Mouse (Mus musculus): Measurements from ENCODE around the gene Dbn1.
"Not testable (repeated sequence)": the region's sequence is repeated elsewhere in the genome, so short reads cannot be mapped to it uniquely, and the experiment has no call there.

The Dbn1 gene

GRCm38 (mm10) chr13:55450511-55450980 lies 37.4 kb downstream of the Dbn1 start:
- DNase-seq (ENCODE audit: low spot score): no peak

- DNase-seq (ENCODE audit: low spot score): no peak
These were observed 38.1 kb downstream of the Dbn1 start for GRCm38 (mm10) chr13:55449679-55450441.

- DNase-seq (ENCODE audit: low spot score): no peak
These were observed 38.7 kb downstream of the Dbn1 start for GRCm38 (mm10) chr13:55449205-55449604.

- no peak for DNase-seq (ENCODE audit: low spot score)
These were observed 39.8 kb downstream of the Dbn1 start for GRCm38 (mm10) chr13:55448131-55448530.

- DNase-seq (ENCODE audit: low spot score): no peak
These were observed 40.4 kb downstream of the Dbn1 start for GRCm38 (mm10) chr13:55447543-55447943.

- no peak for DNase-seq (ENCODE audit: low spot score)
These were observed 41.3 kb downstream of the Dbn1 start for GRCm38 (mm10) chr13:55446483-55447105.

- DNase-seq (ENCODE audit: low spot score): no peak
These were observed 42.4 kb downstream of the Dbn1 start for GRCm38 (mm10) chr13:55445361-55446091.

- DNase-seq (ENCODE audit: low spot score): peak; percentile 100
These were observed 43.0 kb downstream of the Dbn1 start, which contains the start of gene Grk6 for GRCm38 (mm10) chr13:55444937-55445315. Gene Grk6 (plus strand): TSS chr13:55445072.

GRCm38 (mm10) chr13:55444286-55444936 lies 43.5 kb downstream of the Dbn1 start:
- DNase-seq (ENCODE audit: low spot score): no peak

GRCm38 (mm10) chr13:55443799-55444285 lies 44.1 kb downstream of the Dbn1 start:
- DNase-seq (ENCODE audit: low spot score): no peak

- DNase-seq (ENCODE audit: low spot score): not testable (repeated sequence)
These were observed 50.7 kb downstream of the Dbn1 start for GRCm38 (mm10) chr13:55437111-55437629.

GRCm38 (mm10) chr13:55431889-55432685 lies 55.8 kb downstream of the Dbn1 start:
- DNase-seq (ENCODE audit: low spot score): no peak

GRCm38 (mm10) chr13:55430566-55430965 lies 57.3 kb downstream of the Dbn1 start:
- DNase-seq (ENCODE audit: low spot score): no peak

- DNase-seq (ENCODE audit: low spot score): no peak
These were observed 58.6 kb downstream of the Dbn1 start for GRCm38 (mm10) chr13:55429226-55429888.

- no peak for DNase-seq (ENCODE audit: low spot score)
These were observed 61.3 kb downstream of the Dbn1 start, which contains the start of gene F12 for GRCm38 (mm10) chr13:55426613-55427012. Gene F12 (minus strand): TSS chr13:55426793.
